Mouse (Mus musculus) megakaryocyte, embryonic 14.5 days (primary cell): Measurements from ENCODE around the gene Shq1. TPM values are rescaled to one million over a fixed set of nuclear protein-coding genes. Genes with fewer than 3 reads are reported as not detected.

Experiments used
- H3K27me3 ChIP-seq: replicated peaks from 2 replicates; pipeline ENCODE3; 2012; ENCODE audit warnings: inconsistent platforms
- H3K36me3 ChIP-seq: replicated peaks from 2 replicates; pipeline ENCODE3; 2012; ENCODE audit warnings: low read length, inconsistent platforms, mixed read lengths
- H3K4me1 ChIP-seq: 2 replicates; pipeline ENCODE4 v1.6.1; 2012; ENCODE audit warnings: inconsistent platforms
- H3K4me3 ChIP-seq: replicated peaks from 2 replicates; pipeline ENCODE3; 2012; ENCODE audit warnings: moderate library complexity, mild to moderate bottlenecking, inconsistent platforms
- H3K9me3 ChIP-seq: 2 replicates; pipeline ENCODE4 v1.6.1; 2012; ENCODE audit warnings: inconsistent platforms
- FLI1 ChIP-seq: IDR thresholded peaks from 2 replicates; pipeline ENCODE4 v1.6.1; 2012; ENCODE audit warnings: low read length, inconsistent platforms, mixed read lengths
- GATA1 ChIP-seq: IDR thresholded peaks from 3 replicates; pipeline ENCODE4 v1.6.1; 2012; ENCODE audit warnings: mixed read lengths, low read length, inconsistent platforms, borderline replicate concordance
- polyA plus RNA-seq: library from polyadenylated mRNA; stranded (reverse); fragments of >175 nt; gene quantifications from 2 replicates; pipeline ENCODE4 v1.2.3, GENCODE M21; 2012; ENCODE audit warnings: low replicate concordance; ENCODE audit not compliant: insufficient read depth

Gene Shq1
- polyA plus RNA-seq, result 9.3 and 29.5 TPM in 2 replicates

DNA sequence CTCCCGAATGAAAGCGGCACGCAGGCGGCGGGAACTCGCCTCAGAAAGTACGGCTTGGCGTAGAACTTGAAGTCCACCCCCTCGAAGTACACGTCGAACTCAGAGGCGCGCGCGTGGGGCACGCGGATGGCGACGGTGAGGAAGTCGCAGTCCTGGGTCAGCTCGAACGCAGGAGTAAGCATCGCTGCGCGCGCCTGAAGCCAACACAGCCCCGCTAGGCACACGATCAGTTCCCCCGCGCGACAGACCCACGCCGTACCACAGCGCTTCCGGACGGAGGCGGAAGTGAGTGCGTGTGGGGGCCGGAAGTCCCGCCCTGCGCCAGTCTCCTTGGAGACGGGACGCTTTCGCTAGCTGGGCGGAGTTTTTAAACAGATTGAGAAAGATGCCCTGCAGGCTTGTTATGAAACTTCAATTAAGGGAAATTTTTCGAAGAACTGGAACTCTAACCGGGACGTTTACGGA lies at the start of gene Shq1:
Gene Shq1 (minus strand): TSS at position 278 of the 465 bp plus-strand sequence.
- H3K4me3 ChIP-seq, result peak within 1 kb of the TSS; percentile 100
- no peak for TF ChIP-seq GATA1
- TF ChIP-seq FLI1, result peak; percentile 94
- H3K27me3 ChIP-seq, result no peaks in the 10 kb centered on the region
- peaks cover 5% of the 10 kb centered on the region for H3K36me3 ChIP-seq
- H3K9me3 ChIP-seq, result no peaks in the 10 kb centered on the region
- peaks cover 41% of the 10 kb centered on the region for H3K4me1 ChIP-seq

DNA sequence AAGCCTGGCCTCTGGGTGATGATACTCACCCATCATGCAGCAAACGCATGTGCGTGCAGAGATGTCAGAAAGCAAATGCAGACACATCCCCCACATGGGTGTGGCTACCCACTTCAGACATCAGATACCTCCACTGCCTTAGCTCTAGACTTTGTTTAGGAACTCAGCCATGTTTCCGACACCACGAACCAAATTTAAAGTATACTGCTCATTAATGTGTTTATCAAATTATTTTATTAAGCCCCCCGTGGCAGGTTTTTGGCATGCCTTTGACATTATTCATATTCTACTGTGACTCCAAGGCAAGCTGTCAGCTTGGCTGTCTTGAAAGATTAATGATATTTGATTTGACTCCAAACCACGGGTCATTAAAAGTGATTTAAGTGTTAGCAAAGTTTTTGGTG lies 49.1 kb upstream of the Shq1 start:
- H3K36me3 ChIP-seq, result no peaks in the 10 kb centered on the region
- TF ChIP-seq GATA1, result no peak
- TF ChIP-seq FLI1, result no peak
- peaks cover 4% of the 10 kb centered on the region; the same call in 1 of the 2 replicates for H3K4me1 ChIP-seq
- H3K4me3 ChIP-seq, result no peak overlapping the region
- H3K27me3 ChIP-seq, result peaks cover 4% of the 10 kb centered on the region
- no peaks in the 10 kb centered on the region for H3K9me3 ChIP-seq

DNA sequence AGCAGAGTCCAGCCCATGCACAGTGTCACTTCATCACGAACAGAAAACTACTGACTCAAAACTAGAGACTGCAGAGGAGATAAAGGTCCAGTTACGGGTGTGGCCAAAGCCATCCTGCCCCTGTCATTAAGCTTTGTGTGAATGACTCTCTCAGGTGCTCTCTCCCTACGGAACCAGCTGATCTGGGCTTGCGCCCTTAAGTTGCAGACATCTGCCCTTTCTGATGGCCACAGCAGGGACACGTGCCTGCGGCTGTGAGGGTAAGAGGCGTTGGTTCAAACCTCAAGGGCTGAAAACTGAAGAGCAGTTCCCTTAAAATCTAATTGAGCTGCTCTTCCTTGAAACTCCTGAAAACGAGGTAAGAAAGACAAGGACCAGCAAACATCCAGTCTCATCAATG lies 45.9 kb upstream of the Shq1 start:
- Histone ChIP-seq H3K27me3 (peaks cover 6% of the 10 kb centered on the region), H3K9me3 (peaks cover 6% of the 10 kb centered on the region), H3K4me1 (peaks cover 4% of the 10 kb centered on the region; the same call in 1 of the 2 replicates), H3K4me3 (no peak overlapping the region), H3K36me3 (no peaks in the 10 kb centered on the region)
- no peak for TF ChIP-seq GATA1
- no peak for TF ChIP-seq FLI1

DNA sequence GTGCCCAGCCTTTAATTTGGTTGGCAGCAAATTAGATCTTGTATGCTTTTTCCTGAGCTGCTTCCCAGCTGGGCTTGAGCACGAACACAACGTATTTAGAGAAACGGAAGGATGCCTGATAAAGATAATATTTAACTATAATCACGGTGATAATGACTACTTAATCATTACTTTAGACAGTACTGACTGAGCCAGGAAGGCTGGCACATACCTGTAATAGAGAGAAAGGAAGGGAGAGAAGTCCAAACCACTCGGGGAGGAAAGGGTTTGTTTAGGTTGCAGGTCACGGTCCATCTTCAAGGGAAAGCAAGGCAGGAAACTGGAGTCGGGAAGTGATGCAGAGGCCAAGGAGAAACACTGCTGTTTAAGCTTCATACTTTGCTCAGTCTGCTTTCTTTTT lies 45.2 kb upstream of the Shq1 start:
- Histone ChIP-seq H3K36me3 (no peaks in the 10 kb centered on the region), H3K4me3 (no peak overlapping the region), H3K27me3 (peaks cover 6% of the 10 kb centered on the region), H3K9me3 (peaks cover 9% of the 10 kb centered on the region), H3K4me1 (peaks cover 3% of the 10 kb centered on the region; the same call in 1 of the 2 replicates)
- TF ChIP-seq FLI1, result no peak
- TF ChIP-seq GATA1, result no peak

DNA sequence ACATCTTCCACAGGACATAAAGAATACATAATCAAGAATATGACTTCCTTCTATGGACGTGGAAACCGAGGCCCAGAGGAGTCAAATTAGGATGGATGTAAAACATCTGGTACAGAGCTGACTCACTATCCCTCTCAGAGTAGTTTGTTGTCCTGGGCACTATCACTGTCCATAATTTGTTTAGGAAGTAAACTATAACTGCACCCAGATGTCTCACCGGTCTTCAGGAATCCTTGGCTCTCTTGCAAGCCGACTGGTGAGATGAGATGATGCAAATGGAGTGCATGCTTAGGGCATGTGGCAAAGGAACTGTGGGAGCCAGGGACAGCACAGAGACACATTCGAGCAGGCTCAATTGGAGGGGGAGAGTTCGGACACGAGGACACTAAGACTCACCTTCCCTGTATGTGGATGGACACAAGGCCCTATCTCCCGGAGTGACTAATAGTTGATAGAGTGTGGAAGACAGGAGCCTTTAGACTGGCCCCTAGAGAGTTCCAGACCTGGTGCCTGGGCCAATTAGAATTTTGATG lies 44.4 kb upstream of the Shq1 start:
- H3K36me3 ChIP-seq, result no peaks in the 10 kb centered on the region

DNA sequence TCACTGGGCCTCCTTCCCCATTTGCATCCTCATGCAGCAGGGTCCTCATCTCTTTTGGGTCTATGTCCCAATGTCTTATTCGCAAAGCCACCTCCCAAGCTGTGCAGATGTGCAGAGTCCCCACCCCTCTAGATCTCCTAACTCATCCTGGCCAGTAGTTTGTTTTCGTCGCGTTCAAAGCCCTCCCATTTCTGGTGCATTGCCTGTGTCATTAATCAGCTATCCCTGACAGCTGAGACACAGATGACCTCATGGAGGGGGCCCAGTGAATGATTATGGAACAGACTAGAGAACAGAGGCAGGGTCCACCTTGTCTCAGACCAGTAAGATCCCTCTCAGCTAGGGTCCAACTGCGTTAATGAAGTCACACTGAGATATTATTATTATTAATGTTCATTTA lies 39.9 kb upstream of the Shq1 start:
- peaks cover 9% of the 10 kb centered on the region for H3K9me3 ChIP-seq
- no peaks in the 10 kb centered on the region for H3K36me3 ChIP-seq
- H3K27me3 ChIP-seq, result peaks cover 17% of the 10 kb centered on the region
- TF ChIP-seq GATA1, result no peak
- TF ChIP-seq FLI1, result no peak
- H3K4me1 ChIP-seq, result peaks cover 14% of the 10 kb centered on the region
- no peak overlapping the region for H3K4me3 ChIP-seq

More for the DNA sequence above, 44.4 kb upstream of the Shq1 start:
- no peaks in the 10 kb centered on the region for H3K4me1 ChIP-seq
- peaks cover 9% of the 10 kb centered on the region for H3K9me3 ChIP-seq
- no peak for TF ChIP-seq FLI1
- TF ChIP-seq GATA1, result no peak
- H3K4me3 ChIP-seq, result no peak overlapping the region
- peaks cover 6% of the 10 kb centered on the region for H3K27me3 ChIP-seq

DNA sequence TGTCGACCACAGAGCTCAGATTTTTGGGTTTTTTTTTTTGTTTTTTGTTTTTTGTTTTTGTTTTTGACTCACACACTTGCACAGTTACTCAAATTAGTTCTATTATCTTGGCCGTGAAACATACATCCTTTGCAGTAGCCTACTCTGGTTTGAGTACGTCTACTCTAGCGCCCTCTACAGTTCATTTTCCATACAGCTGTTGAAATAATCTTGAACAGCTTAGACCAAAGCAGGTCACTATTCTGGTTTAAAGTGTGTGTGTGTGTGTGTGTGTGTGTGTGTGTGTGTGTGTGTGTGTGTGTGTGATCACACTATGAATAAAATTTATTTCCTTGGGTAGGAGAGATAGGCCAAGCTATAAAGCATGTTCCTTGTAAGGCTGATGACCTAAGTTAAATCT lies 39.2 kb upstream of the Shq1 start:
- H3K36me3 ChIP-seq, result no peaks in the 10 kb centered on the region
- TF ChIP-seq FLI1 (no peak), GATA1 (no peak)

DNA sequence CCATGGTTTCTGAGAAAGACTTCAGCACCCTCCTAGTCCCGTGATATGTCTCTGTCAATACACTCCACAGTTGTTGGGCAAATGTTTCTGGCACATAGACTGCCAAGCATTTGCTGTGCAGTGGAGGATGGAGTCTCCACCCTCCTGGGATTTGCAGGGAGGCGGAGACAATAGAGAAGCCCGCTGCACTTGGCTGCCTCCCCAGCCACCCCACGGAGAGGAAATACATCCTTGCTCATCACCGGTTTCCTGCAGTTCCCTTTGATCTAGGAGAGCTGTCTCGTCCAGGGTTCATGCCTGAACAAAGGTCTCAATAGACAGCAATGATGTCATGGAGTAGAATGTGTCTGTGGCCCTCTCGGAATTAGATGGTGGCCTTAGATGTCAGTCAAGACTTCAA lies 38.5 kb upstream of the Shq1 start:
- H3K36me3 ChIP-seq, result no peaks in the 10 kb centered on the region
- H3K9me3 ChIP-seq, result peaks cover 9% of the 10 kb centered on the region
- TF ChIP-seq FLI1, result no peak
- TF ChIP-seq GATA1, result no peak
- H3K4me3 ChIP-seq, result no peak overlapping the region
- peaks cover 28% of the 10 kb centered on the region for H3K27me3 ChIP-seq
- H3K4me1 ChIP-seq, result peaks cover 23% of the 10 kb centered on the region

More for the DNA sequence above, 39.2 kb upstream of the Shq1 start:
- peaks cover 16% of the 10 kb centered on the region for H3K4me1 ChIP-seq
- peaks cover 9% of the 10 kb centered on the region for H3K9me3 ChIP-seq
- H3K4me3 ChIP-seq, result no peak overlapping the region
- H3K27me3 ChIP-seq, result peaks cover 21% of the 10 kb centered on the region

DNA sequence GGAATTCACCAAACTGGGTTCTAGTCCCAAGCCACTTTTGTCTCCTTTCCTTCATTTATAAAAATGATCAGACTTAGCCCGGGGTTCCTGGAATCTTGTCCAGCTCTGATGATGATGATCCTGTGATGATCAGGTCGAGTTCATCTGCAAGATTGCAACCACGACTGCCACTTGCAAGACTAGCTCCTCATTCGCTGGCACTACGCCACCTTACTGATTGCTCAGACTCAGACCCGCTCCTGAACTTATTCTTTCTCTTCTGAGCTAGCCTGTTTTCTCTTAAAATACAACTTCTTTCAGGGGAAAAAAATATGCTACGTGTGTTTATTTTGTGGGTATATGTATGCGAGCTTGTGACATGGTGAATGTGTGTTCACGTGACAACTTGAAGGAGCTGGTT lies 38.0 kb upstream of the Shq1 start:
- Histone ChIP-seq H3K4me3 (no peak overlapping the region), H3K4me1 (peaks cover 27% of the 10 kb centered on the region), H3K27me3 (peaks cover 31% of the 10 kb centered on the region), H3K9me3 (peaks cover 9% of the 10 kb centered on the region), H3K36me3 (no peaks in the 10 kb centered on the region)
- no peak for TF ChIP-seq FLI1
- no peak for TF ChIP-seq GATA1

DNA sequence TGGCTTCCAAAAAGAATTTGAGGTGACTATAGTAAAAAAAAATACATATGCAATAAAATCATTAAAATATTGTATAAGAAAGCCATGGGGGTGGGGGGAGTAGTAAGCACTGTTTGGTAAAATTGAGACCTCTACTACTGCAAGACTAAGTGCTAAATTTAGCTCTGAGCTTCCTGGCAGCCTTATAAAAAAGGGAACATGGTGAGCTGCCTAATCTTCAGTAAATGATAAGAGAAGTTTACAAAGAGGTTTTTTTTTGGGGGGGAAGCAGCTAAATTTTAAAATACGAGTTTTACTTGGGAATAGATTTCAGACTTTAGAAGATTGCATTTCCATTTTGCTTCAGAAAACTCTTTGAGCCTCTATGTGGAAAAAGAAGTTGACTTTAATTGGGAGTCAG lies 37.3 kb upstream of the Shq1 start:
- Histone ChIP-seq H3K4me3 (no peak overlapping the region), H3K9me3 (peaks cover 4% of the 10 kb centered on the region), H3K36me3 (no peaks in the 10 kb centered on the region), H3K4me1 (peaks cover 27% of the 10 kb centered on the region), H3K27me3 (peaks cover 36% of the 10 kb centered on the region)
- TF ChIP-seq FLI1 (no peak), GATA1 (no peak)
